Mouse (Mus musculus): ENCODE measurements at regions not wholly inside any gene's neighbourhood (a gene's known extent, or its start where the extent isn't known, plus 50 kb on each side); places are given as distances from the start of the nearest gene placed in this dataset.

DNA sequence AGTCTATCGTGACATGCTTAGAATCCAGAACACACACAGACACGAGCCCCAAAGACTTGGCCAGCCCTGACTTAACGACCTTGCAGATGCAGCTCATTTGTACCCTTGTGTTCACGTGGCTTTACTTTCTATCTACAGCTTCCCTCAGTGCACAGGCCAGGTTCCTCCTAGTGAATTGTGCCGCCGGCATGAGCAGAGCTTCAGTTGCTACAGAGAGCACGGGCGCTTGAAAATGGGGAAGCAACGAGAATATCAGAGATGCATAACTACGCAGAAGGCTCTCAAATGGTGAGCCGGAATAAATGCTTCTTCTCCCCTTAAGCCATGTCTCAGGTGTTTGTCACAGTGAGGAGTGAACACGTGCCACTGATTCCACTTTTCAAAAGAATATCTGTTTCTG is 110.7 kb upstream of the Fshr start:
- peak; percentile 72 for ATAC-seq (replicated peaks; ENCODE audit: low read depth, poor library complexity, severe bottlenecking)

DNA sequence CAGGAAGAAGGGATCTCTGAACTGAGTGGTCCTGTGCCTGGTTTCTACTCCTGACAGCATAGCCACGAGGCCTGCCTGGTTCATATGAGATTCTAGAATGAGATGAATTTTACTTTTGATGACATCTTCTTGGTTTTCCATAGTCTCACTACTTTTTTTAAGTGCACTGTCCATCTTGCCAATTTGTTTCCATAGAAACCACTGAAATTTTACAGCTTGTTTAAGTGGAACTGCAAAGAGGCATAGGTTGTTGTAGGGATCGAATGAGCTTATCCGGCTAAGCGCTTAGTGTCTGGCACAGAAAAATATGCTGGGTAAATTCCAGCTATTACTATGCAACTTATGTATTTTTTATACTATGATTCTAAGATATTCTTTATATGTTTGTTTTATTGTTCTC is 100.8 kb upstream of the Fshr start:
- no peak for ATAC-seq (replicated peaks; ENCODE audit: low read depth, poor library complexity, severe bottlenecking)

DNA sequence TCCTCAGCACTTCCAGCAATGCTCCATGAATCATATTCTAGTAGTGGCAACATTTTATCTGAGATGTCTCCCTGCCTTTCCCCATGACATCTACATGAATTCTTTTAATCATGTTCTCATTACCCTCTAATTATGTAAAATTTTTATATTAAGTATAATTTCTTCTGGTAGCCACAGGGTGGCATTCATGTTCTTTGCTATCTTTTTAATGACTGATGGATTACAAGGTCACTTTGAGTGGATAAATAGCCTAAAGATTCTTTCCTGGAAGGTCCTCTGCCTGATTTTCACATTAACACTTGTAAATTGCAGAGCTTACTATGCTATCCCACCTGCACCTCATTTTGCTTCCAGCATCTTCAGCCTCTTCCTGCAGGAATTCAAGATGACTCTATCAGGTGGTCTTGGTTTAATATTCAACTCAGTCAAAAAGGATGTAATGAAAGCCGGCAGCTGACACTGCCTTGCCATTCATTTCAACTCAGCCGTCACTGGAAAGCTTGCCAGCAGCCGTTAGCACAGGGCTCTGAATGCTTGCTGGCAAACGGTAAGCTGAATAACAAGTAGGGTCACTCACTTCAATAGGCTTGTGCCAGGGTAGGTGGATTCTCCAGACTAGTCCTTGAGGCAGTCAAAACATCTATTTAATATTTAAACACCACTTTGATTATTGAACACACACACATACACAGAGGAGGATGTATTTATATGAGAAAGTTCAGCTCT is 97.0 kb upstream of the Fshr start:
- ATAC-seq (replicated peaks; ENCODE audit: low read depth, poor library complexity, severe bottlenecking), result no peak

DNA sequence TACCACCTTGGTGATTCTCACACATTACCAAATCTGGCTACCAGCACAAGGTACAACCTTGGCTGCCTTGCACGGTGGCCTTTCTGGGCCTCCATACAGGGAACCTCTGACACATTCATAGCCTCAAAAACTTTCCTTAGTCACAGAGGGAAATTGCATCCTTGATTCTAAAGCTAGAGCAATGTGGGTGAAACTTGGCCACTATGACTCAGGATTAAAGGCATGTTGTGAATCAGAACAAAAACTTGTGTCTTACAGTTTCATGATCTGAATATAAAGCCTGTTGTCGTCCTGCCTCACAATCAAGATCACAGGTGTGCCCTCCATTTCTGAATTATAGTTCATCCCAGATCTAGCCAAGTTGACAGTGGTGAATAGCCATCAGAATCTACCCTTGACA is 80.8 kb upstream of the Fshr start:
- no peak for ATAC-seq (replicated peaks; ENCODE audit: low read depth, poor library complexity, severe bottlenecking)

DNA sequence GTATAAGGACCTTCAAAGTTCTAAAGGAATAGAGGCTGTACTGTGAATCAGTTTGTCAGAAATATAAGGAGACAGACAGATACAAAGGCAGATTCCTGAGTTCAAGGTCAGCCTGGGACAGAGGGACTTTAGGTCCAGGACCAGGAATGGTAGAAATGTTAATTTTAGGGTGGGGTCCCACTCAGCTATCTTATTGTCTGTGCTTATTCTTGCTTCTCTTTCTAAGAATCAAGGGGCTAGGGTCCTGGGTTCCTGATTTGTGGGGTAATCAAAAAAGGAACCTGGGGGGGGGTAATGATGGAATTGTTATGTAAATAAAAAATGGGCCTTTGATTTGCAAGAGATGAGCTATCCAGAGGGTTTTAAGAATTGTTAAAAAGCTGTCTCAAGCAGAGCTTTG is 71.7 kb upstream of the Fshr start:
- no peak for ATAC-seq (replicated peaks; ENCODE audit: low read depth, poor library complexity, severe bottlenecking)

DNA sequence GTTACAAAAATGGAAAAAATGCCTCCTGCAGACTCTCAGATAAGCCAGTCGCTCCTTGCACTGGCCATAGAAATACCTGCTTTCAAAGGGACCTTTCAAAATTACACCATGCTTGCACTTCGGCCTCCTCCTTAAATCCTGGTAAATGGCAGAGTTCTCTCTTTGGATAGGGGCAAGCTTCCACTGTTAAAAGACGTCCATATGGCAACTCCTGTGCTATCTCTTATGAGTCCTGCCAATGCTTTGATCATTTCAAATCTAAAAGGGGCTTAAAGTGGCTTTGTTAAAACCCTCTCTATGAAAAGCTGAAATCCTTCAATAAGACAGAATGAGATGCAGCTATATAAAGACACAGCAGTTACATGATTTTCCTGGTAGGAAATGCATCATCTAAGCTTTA is 55.2 kb upstream of the Fshr start:
- no peak for ATAC-seq (replicated peaks; ENCODE audit: low read depth, poor library complexity, severe bottlenecking)

DNA sequence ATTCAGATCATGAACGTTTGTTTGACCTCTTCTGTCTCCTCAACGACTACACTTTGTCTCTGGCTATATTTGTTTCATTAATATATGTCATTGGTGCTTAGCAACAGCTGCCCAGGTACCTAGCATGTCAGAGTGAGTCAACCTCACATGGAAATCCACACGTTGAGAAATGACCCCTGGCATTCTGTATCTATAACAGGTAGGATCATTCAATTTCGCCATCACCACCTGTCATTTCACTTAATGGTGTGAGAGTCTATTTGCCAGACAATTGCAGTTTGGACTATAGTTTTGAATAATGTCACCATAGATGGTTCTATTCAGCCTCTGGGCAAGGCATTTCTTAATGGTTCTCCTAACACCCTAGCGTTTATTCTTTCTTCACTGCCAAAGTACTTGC is 50.3 kb upstream of the Fshr start:
- no peak for ATAC-seq (replicated peaks; ENCODE audit: low read depth, poor library complexity, severe bottlenecking)
